Mouse (Mus musculus) bone marrow, adult 2 months (tissue): ENCODE results near the gene Map3k1.

Experiments
- CTCF ChIP-seq: fragments of 200-500 bp; IDR thresholded peaks from 2 replicates; pipeline ENCODE4 v1.5.1; 2011; ENCODE audit warnings: low read length, control low read depth; ENCODE audit not compliant: control insufficient read depth, insufficient read depth
- POLR2A ChIP-seq: fragments of 200-500 bp; IDR thresholded peaks from 2 replicates; pipeline ENCODE4 v1.6.1; 2011; ENCODE audit warnings: low read depth, mild to moderate bottlenecking, control low read depth, low read length, borderline replicate concordance; ENCODE audit not compliant: control insufficient read depth

DNA sequence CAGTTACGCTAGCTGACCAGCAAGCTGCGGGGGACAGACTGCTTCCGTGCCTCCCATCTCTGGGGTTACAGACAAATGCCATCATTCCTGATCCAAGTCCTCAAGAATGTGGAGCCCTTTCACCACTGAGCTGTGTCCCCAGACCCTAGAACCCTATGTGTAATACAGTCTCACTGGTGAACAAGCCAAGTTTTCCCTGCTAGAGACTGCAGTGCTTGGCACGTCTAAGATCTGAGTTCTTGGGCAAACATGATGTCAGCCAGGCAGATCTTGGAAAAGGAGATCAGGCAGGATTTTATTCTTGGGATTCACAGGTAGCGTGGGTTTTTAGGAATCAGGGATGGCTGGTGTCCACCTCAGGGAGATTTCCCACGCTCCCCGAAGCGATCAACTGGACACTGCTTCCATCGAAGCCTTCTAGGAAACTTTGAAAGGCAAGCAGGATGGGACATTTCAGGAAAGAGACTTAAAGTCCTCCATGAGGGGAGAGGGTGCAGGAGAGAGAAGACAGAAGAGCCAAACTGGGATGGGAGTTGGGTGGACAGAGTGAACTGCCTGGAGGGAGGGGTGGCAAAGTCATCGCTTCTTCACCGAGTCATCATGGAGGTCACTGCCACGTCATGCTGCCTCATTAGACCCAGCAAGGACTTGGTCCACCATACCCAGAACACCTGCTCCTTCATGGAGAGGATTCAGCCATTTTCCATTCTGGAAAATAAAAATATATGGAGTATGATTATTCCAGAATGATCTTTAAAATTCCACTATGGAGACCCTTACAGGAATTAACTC is 41.4 kb upstream of the Map3k1 start:
- TF ChIP-seq CTCF (no peak), POLR2A (no peak)
